Mouse (Mus musculus) skeletal muscle tissue, postnatal 0 days (tissue): ENCODE measurements around the gene 1700067P10Rik. TPM values are rescaled to one million over a fixed set of nuclear protein-coding genes. Genes with fewer than 3 reads are reported as not detected.

ENCODE experiments used
- polyA plus RNA-seq: library from polyadenylated mRNA; unstranded; fragments of >200 nt; fragmentation: Nextera tagmentation; extraction: Ambion mirVana; gene quantifications from 2 replicates; pipeline ENCODE4 v1.2.1, GENCODE M21; 2015

Gene 1700067P10Rik
- polyA plus RNA-seq = not detected in 2 replicates

DNA sequence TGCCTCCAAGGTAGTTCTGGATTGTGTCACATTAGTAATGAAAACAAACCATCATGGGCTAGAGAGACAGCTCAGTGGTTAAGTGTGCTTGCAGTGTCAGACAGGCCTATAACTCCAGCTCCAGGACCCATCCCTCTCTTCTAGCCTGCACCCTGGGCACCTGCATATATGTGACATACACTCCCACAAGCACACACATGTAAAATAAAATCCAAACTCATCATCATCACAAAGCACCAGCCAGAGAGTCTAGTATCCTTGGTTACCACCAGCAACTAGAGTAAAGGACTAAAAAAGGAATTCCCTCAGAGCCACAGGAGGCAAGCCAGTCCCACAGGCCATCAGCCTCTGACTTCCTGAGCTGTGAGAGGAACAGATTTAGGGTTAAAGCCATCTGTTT lies at the start of gene 1700067P10Rik:
Gene 1700067P10Rik (plus strand): TSS at position 301 of the 400 bp plus-strand sequence.

Other genes with a start within 250 kb of the 1700067P10Rik start
- gene Foxp4, start 164.7 kb upstream of the 1700067P10Rik start, polyA plus RNA-seq = 2.8 and 3.4 TPM in 2 replicates
- not detected in 2 replicates for gene 1700122O11Rik, start 51.0 kb upstream of the 1700067P10Rik start, polyA plus RNA-seq
- gene 9830107B12Rik, start 56.9 kb downstream of the 1700067P10Rik start, polyA plus RNA-seq = not detected in 2 replicates
- gene A530064D06Rik, start 78.0 kb downstream of the 1700067P10Rik start, polyA plus RNA-seq = 0.15 and 0.26 TPM in 2 replicates
- gene Trem1, start 143.4 kb downstream of the 1700067P10Rik start, polyA plus RNA-seq = not detected in 2 replicates
- gene Trem3, start 158.5 kb downstream of the 1700067P10Rik start, polyA plus RNA-seq = 0.14 TPM in 1 of 2 replicates, not detected in the other
- 0.10 TPM in 1 of 2 replicates, not detected in the other for gene Treml4, start 175.0 kb downstream of the 1700067P10Rik start, polyA plus RNA-seq
- gene Treml2, start 210.2 kb downstream of the 1700067P10Rik start, polyA plus RNA-seq = 0.04 TPM in 1 of 2 replicates, not detected in the other
- gene B430306N03Rik, start 226.8 kb downstream of the 1700067P10Rik start, polyA plus RNA-seq = 0.12 and 0.33 TPM in 2 replicates